Mouse (Mus musculus): ENCODE data around the gene Trim27. TPM values are rescaled to one million over a fixed set of nuclear protein-coding genes. Genes with fewer than 3 reads are reported as not detected.

Trim27 gene
- polyA plus RNA-seq, 1 experiment from 2014 or later = 102 TPM

DNA sequence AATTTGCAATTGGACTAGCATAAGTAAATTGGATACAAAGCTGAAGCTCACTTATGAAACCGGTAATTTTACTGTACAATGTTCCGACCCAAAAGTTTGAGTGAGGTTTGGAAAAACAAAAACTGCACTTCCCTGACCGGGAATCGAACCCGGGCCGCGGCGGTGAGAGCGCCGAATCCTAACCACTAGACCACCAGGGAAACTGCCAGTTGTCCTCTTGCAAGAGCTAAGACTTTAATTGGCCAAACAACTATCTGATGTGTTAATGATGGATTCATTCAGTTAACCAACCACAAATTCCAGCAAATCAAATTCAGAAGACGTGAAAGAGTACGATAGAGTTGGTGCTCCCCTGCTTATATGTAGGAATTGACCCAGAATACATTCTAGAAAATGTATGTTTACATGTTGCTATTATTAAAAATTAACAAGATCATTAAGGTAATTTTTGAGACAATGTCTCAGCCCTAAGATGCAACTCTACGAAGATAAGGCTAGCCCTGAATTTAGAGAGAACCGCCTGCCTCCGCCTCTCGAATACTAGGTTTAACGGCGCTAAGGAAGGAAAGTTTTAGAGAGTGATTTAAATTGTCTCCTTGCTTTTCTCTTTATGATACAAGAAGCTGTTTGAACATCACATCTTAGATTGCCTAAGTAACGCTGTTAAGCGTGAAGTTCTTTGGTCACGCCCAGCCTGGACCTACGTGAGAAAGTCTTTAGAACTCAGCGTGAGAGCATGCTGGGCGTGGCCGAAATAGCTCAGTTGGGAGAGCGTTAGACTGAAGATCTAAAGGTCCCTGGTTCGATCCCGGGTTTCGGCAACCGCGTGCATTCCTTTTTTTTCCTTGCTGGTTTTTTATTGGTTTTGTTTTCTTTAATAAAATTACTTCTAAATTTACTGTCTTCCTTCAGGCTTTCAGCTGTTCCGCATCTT is 18.3 kb upstream of the Trim27 start:
- peak; percentile 86 for ATAC-seq (replicated peaks; ENCODE audit: insufficient number of reproducible peaks, low FRiP score, low TSS enrichment)
- H3K9me3 ChIP-seq (replicated peaks; ENCODE audit: control insufficient read depth, low read length) = no peaks in the 10 kb centered on the region
- H3K9ac ChIP-seq (ENCODE audit: low read depth, low read length) = 0 out of 2 replicates have a peak overlapping the region, but pooled peaks have one; percentile 39
- no peaks in the 10 kb centered on the region for H3K4me1 ChIP-seq (ENCODE audit: control insufficient read depth, insufficient read depth, low read length)
- H3K36me3 ChIP-seq (ENCODE audit: control insufficient read depth, insufficient read depth, low read length) = no peaks in the 10 kb centered on the region
- H3K27me3 ChIP-seq (ENCODE audit: control insufficient read depth, insufficient read depth, low read length) = no peaks in the 10 kb centered on the region
- peak overlapping the region; percentile 65 for H3K4me3 ChIP-seq (ENCODE audit: low read depth, low read length)
- WGBS (ENCODE audit: insufficient replicate concordance) = under 1% methylated on average over 32 of the region's 32 CpGs
- H3K27ac ChIP-seq (ENCODE audit: low read depth, low read length) = no peak overlapping the region
- H3K4me2 ChIP-seq = peak overlapping the region; percentile 96

DNA sequence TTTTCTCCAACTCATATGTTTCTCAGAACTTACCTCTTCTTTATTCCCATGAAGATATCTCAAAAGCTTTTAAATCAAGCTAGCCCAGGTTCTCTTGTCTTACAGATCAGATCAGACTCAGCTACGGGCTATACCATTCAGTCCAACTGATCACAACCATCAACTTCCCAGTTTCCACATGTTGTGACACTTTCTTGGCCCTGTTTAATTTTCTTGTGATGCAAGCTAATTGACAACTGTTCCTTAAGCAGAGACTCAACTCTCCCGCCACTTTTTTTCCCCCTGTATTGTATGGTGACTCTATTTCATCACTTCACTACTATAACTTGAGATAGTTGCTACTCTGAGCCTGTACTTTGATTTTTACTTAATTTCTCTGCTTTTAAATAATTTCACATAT is 17.7 kb upstream of the Trim27 start:
- no peak overlapping the region for H3K27ac ChIP-seq (ENCODE audit: low read depth, low read length)
- no peaks in the 10 kb centered on the region for H3K4me1 ChIP-seq (ENCODE audit: control insufficient read depth, insufficient read depth, low read length)
- no peak overlapping the region for H3K9ac ChIP-seq (ENCODE audit: low read depth, low read length)
- peak overlapping the region; percentile 55 for H3K4me2 ChIP-seq
- no peaks in the 10 kb centered on the region for H3K27me3 ChIP-seq (ENCODE audit: control insufficient read depth, insufficient read depth, low read length)
- 45% methylated on average over 2 of the region's 2 CpGs for WGBS (ENCODE audit: insufficient replicate concordance)
- no peak for ATAC-seq (replicated peaks; ENCODE audit: insufficient number of reproducible peaks, low FRiP score, low TSS enrichment)
- H3K9me3 ChIP-seq (replicated peaks; ENCODE audit: control insufficient read depth, low read length) = no peaks in the 10 kb centered on the region
- peak overlapping the region; percentile 65; the same call in 1 of the 2 replicates for H3K4me3 ChIP-seq (ENCODE audit: low read depth, low read length)
- H3K36me3 ChIP-seq (ENCODE audit: control insufficient read depth, insufficient read depth, low read length) = no peaks in the 10 kb centered on the region

DNA sequence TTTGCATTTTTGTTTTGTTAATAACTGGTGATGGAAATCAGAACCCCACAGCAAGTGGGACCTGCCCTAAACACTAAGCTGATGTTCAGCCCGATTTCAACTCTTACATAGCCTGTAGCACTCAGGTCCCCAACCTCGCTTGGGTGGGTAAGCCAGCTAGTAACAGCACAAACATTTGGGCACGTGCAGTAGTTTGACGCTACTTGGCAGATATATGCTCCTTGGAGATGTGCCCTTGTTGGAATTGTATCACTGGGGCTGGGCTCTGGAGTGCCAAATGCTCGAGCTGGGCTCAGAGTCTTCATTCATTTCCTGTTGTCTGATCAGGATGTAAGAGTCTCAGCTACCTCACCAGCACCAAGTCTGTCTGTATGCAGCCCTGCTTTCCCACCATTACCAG is 16.7 kb upstream of the Trim27 start:
- H3K4me3 ChIP-seq (ENCODE audit: low read depth, low read length) = no peak overlapping the region
- no peaks in the 10 kb centered on the region for H3K9me3 ChIP-seq (replicated peaks; ENCODE audit: control insufficient read depth, low read length)
- no peaks in the 10 kb centered on the region for H3K27me3 ChIP-seq (ENCODE audit: control insufficient read depth, insufficient read depth, low read length)
- H3K27ac ChIP-seq (ENCODE audit: low read depth, low read length) = no peak overlapping the region
- ATAC-seq (replicated peaks; ENCODE audit: insufficient number of reproducible peaks, low FRiP score, low TSS enrichment) = no peak
- WGBS (ENCODE audit: insufficient replicate concordance) = 61% methylated on average over 5 of the region's 5 CpGs
- no peaks in the 10 kb centered on the region for H3K36me3 ChIP-seq (ENCODE audit: control insufficient read depth, insufficient read depth, low read length)
- H3K4me2 ChIP-seq = no peak overlapping the region; the same call in 1 of the 2 replicates
- no peak overlapping the region for H3K9ac ChIP-seq (ENCODE audit: low read depth, low read length)
- no peaks in the 10 kb centered on the region for H3K4me1 ChIP-seq (ENCODE audit: control insufficient read depth, insufficient read depth, low read length)

DNA sequence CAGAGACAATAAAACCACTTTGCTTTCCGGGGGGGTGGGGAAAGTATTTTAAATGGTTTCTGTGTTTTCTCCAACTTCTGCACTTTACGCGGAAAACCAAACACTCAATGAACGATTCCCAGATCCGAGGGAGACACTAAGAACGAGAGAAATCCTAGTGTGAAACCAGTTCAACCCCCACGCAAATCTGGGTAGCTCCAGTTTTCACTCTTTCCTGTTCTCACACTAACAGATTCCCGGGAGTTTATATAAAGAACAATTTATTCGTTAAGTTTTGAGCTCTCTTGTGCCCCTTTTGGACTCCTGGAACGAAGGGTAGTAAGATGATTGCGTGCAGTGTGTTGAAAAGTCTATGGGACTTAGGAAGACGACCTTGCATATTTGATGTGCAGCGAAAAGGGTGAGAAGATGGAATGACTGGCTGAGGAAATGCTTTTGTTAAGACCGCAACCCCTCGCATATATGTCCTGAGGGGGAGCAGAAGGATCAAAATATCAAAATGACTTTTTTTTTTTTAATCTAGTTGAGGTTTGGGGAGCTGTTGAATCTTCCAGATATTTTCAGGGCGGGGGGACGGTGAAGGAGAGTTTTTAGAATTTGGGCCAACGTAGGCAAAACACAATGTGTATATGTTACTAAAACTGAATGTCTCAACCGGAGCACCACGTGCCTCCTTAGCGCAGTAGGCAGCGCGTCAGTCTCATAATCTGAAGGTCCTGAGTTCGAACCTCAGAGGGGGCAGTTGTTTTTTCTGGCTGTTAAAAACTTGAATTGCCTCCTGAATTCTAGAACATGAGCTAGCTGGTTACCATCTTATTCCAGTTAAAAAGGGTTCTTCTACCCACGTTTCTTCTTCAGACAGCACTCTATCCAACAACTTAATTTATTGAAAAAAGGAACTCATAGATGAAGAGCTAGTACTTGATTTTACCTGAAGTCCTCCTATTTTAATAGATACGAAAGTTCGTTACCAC is 12.0 kb upstream of the Trim27 start:
- ATAC-seq (replicated peaks; ENCODE audit: insufficient number of reproducible peaks, low FRiP score, low TSS enrichment) = peak; percentile 56; the same call in 1 of the 2 replicates
- H3K36me3 ChIP-seq (ENCODE audit: control insufficient read depth, insufficient read depth, low read length) = no peaks in the 10 kb centered on the region
- no peak overlapping the region; the same call in 1 of the 2 replicates for H3K27ac ChIP-seq (ENCODE audit: low read depth, low read length)

DNA sequence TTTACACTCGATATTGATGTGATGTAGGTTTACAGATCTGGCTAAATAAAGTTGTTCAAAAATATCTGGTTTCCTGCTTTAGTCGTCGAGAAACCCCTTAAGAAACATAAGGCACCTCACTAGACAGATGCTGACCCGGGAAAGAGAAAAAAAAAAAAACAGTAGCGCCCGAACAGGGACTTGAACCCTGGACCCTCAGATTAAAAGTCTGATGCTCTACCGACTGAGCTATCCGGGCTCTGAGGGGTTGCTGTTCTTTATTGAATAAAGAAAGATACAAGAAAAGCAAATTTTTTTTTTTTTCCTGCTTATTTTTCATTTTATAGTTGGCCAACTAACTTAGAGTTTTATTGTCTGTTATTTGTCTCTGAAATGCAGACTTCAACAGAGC is 11.3 kb upstream of the Trim27 start:
- no peak for ATAC-seq (replicated peaks; ENCODE audit: insufficient number of reproducible peaks, low FRiP score, low TSS enrichment)
- H3K4me3 ChIP-seq (ENCODE audit: low read depth, low read length) = peak overlapping the region; percentile 63
- H3K27me3 ChIP-seq (ENCODE audit: control insufficient read depth, insufficient read depth, low read length) = no peaks in the 10 kb centered on the region
- WGBS (ENCODE audit: insufficient replicate concordance) = under 1% methylated on average over 8 of the region's 8 CpGs
- H3K4me2 ChIP-seq = peak overlapping the region; percentile 90
- peak overlapping the region; percentile 62; the same call in 1 of the 2 replicates for H3K9ac ChIP-seq (ENCODE audit: low read depth, low read length)
- H3K36me3 ChIP-seq (ENCODE audit: control insufficient read depth, insufficient read depth, low read length) = no peaks in the 10 kb centered on the region
- H3K4me1 ChIP-seq (ENCODE audit: control insufficient read depth, insufficient read depth, low read length) = no peaks in the 10 kb centered on the region
- H3K9me3 ChIP-seq (replicated peaks; ENCODE audit: control insufficient read depth, low read length) = no peaks in the 10 kb centered on the region
- H3K27ac ChIP-seq (ENCODE audit: low read depth, low read length) = no peak overlapping the region

More for the DNA sequence above, 12.0 kb upstream of the Trim27 start:
- no peaks in the 10 kb centered on the region for H3K4me1 ChIP-seq (ENCODE audit: control insufficient read depth, insufficient read depth, low read length)
- WGBS (ENCODE audit: insufficient replicate concordance) = under 1% methylated on average over 27 of the region's 27 CpGs
- peak overlapping the region; percentile 90 for H3K4me2 ChIP-seq
- peak overlapping the region; percentile 63 for H3K4me3 ChIP-seq (ENCODE audit: low read depth, low read length)
- no peaks in the 10 kb centered on the region for H3K27me3 ChIP-seq (ENCODE audit: control insufficient read depth, insufficient read depth, low read length)
- H3K9ac ChIP-seq (ENCODE audit: low read depth, low read length) = peak overlapping the region; percentile 64
- H3K9me3 ChIP-seq (replicated peaks; ENCODE audit: control insufficient read depth, low read length) = no peaks in the 10 kb centered on the region

DNA sequence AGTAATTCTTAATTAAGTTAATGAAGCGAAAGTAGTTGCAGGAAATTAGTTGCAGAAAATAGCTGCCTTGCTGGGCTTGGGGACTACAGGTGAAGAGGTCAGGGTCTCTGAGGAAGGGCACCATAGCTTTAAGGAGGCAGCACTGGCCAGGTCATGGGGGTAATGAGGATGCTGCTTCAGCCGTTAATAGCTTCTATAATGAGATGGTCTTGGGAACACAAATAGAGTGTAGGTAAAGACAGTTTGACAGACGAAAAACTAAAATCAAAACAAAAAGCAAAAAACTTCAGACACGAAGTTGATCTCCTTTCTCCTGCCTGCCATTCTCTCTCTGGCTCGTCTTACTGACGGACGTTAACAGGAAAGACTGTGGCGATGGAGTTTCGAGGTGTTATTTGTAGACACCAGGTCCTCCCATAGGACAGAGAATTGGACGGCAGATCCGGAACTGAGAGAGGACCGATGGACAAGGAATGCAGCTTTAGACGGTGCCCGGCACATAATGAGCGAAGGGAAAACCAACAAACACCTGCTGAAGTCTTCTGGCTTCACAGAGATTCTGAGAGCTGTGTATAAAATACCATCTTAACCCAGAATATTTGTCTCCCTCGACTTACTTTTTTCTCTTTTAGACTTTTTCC is 10.8 kb upstream of the Trim27 start:
- H3K9ac ChIP-seq (ENCODE audit: low read depth, low read length) = peak overlapping the region; percentile 62
- no peaks in the 10 kb centered on the region for H3K9me3 ChIP-seq (replicated peaks; ENCODE audit: control insufficient read depth, low read length)
- ATAC-seq (replicated peaks; ENCODE audit: insufficient number of reproducible peaks, low FRiP score, low TSS enrichment) = no peak
- H3K4me2 ChIP-seq = peak overlapping the region; percentile 90
- no peak overlapping the region; the same call in 1 of the 2 replicates for H3K27ac ChIP-seq (ENCODE audit: low read depth, low read length)
- H3K4me3 ChIP-seq (ENCODE audit: low read depth, low read length) = peak overlapping the region; percentile 63
- no peaks in the 10 kb centered on the region for H3K36me3 ChIP-seq (ENCODE audit: control insufficient read depth, insufficient read depth, low read length)
- no peaks in the 10 kb centered on the region for H3K4me1 ChIP-seq (ENCODE audit: control insufficient read depth, insufficient read depth, low read length)
- no peaks in the 10 kb centered on the region for H3K27me3 ChIP-seq (ENCODE audit: control insufficient read depth, insufficient read depth, low read length)
- 1% methylated on average over 16 of the region's 16 CpGs for WGBS (ENCODE audit: insufficient replicate concordance)

DNA sequence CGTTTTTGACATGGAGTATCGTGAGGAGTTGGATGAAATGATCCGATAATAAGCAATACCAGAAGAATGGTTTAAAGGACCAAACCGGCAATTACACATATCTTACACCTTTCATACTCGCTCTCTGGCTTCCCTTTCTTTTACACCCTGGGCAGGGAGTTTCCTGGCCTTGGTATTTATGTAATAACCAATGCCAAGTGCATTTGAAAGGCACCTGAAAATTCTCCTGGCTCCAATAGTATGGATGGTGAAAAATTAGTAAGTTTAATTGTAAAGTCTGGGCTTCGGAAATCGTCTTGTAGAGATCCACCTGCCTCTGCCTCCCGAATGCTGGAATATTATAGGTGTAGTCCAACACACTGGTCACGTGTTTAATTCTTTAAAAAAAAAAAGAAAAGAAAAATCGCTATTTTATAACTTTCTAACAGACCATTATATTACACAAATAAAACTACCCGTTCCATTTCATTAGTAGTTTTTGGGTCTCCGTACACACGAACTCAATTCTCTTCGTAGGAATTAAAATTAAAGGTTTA is 10.1 kb upstream of the Trim27 start:
- no peaks in the 10 kb centered on the region for H3K27me3 ChIP-seq (ENCODE audit: control insufficient read depth, insufficient read depth, low read length)
- H3K36me3 ChIP-seq (ENCODE audit: control insufficient read depth, insufficient read depth, low read length) = no peaks in the 10 kb centered on the region
- H3K4me2 ChIP-seq = peak overlapping the region; percentile 90
- H3K27ac ChIP-seq (ENCODE audit: low read depth, low read length) = no peak overlapping the region
- ATAC-seq (replicated peaks; ENCODE audit: insufficient number of reproducible peaks, low FRiP score, low TSS enrichment) = no peak
- H3K4me3 ChIP-seq (ENCODE audit: low read depth, low read length) = peak overlapping the region; percentile 63
- H3K9me3 ChIP-seq (replicated peaks; ENCODE audit: control insufficient read depth, low read length) = no peaks in the 10 kb centered on the region
- no peaks in the 10 kb centered on the region for H3K4me1 ChIP-seq (ENCODE audit: control insufficient read depth, insufficient read depth, low read length)
- WGBS (ENCODE audit: insufficient replicate concordance) = 5% methylated on average over 14 of the region's 14 CpGs
- peak overlapping the region; percentile 62; the same call in 1 of the 2 replicates for H3K9ac ChIP-seq (ENCODE audit: low read depth, low read length)
